ENCODE assay signal across 21 mouse cellular contexts in the genomic region with DNA sequence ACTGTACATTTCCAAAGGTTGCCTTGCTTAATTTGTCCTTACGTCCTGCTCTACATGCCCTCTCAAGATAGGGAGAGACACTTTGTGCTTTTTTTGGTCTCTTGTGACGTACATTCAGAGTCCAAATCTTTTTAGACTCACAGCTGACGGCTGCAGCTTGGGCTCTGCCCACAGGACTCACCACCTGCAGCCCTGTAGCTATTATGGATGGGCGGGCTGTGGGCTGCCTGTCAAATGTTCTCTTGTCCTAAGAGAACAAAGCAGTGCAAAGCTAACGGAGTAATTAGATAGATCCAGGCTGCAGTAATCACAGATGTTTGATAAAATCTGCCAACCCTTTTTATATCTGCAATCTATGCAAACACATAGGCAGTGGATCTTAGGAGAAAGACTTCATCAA.
DNase-seq lines count a peak whose midpoint lies in the region; ATAC-seq and TF ChIP-seq lines count a peak whose summit lies in the region.
"Had no signal": no experiment of that assay in that cellular context is flagged by ENCODE, and none has a peak within 500 bp of the region (broad histone marks: within the 10 kb centered on the region; RNA-seq: fewer than 3 reads in every experiment).

No protein-coding gene starts in this region.

- ATAC-seq in forebrain, postnatal 0 days: peak; percentile 80

- no peaks in the 10 kb centered on the region for H3K36me3 ChIP-seq in forebrain, postnatal 0 days (ENCODE audit: insufficient read depth)
- H3K36me3 ChIP-seq in heart, embryonic 10.5 days: no peaks in the 10 kb centered on the region
- H3K36me3 ChIP-seq in limb, embryonic 10.5 days: no peaks in the 10 kb centered on the region
- H3K36me3 ChIP-seq: heart, embryonic 13.5 days; hindbrain, embryonic 12.5 days; limb, embryonic 15.5 days; lung, embryonic 15.5 days had no signal

- H3K27ac ChIP-seq in forebrain, postnatal 0 days (ENCODE audit: low read depth, low read length): no peak overlapping the region; the same call in 1 of the 2 replicates
- no peak overlapping the region for H3K27ac ChIP-seq in heart, embryonic 10.5 days
- no peak overlapping the region for H3K27ac ChIP-seq in limb, embryonic 10.5 days
- H3K27ac ChIP-seq: heart, embryonic 13.5 days; hindbrain, embryonic 12.5 days; limb, embryonic 15.5 days; lung, embryonic 15.5 days had no signal

- H3K9ac ChIP-seq in forebrain, postnatal 0 days: no peak overlapping the region
- H3K9ac ChIP-seq: heart, embryonic 13.5 days; hindbrain, embryonic 12.5 days; limb, embryonic 15.5 days; lung, embryonic 15.5 days had no signal

- no peaks in the 10 kb centered on the region for H3K27me3 ChIP-seq in forebrain, postnatal 0 days (ENCODE audit: insufficient read depth, low read length)
- H3K27me3 ChIP-seq in heart, embryonic 10.5 days (ENCODE audit: insufficient read depth, poor library complexity, severe bottlenecking): no peaks in the 10 kb centered on the region
- no peaks in the 10 kb centered on the region for H3K27me3 ChIP-seq in limb, embryonic 10.5 days (ENCODE audit: low read depth, poor library complexity, severe bottlenecking)
- H3K27me3 ChIP-seq: heart, embryonic 13.5 days; hindbrain, embryonic 12.5 days; limb, embryonic 15.5 days; lung, embryonic 15.5 days; megakaryocyte, embryonic 14.5 days had no signal

- no peaks in the 10 kb centered on the region for H3K4me1 ChIP-seq in forebrain, postnatal 0 days (ENCODE audit: insufficient read depth)
- H3K4me1 ChIP-seq in heart, embryonic 10.5 days: no peaks in the 10 kb centered on the region
- no peaks in the 10 kb centered on the region for H3K4me1 ChIP-seq in lung, adult 2 months (ENCODE audit: control insufficient read depth, insufficient read depth, low read length)
- H3K4me1 ChIP-seq in limb, embryonic 10.5 days: no peaks in the 10 kb centered on the region
- H3K4me1 ChIP-seq: heart, embryonic 13.5 days; hindbrain, embryonic 12.5 days; limb, embryonic 15.5 days; lung, embryonic 15.5 days; megakaryocyte, embryonic 14.5 days had no signal

- no peak overlapping the region for H3K4me3 ChIP-seq in forebrain, postnatal 0 days (ENCODE audit: low read depth, low read length)
- no peak overlapping the region for H3K4me3 ChIP-seq in heart, embryonic 10.5 days
- no peak overlapping the region for H3K4me3 ChIP-seq in lung, adult 2 months (replicated peaks; ENCODE audit: extremely low read depth, low read depth, low read length)
- no peak overlapping the region for H3K4me3 ChIP-seq in limb, embryonic 10.5 days
- H3K4me3 ChIP-seq: erythroblast, embryonic 14.5 days; heart, embryonic 13.5 days; hindbrain, embryonic 12.5 days; limb, embryonic 15.5 days; lung, embryonic 15.5 days; megakaryocyte, embryonic 14.5 days had no signal

- peak; percentile 11 for DNase-seq in retina, postnatal 1 day
- no peak for DNase-seq in retina, embryonic 14.5 days (ENCODE audit: low spot score)
- DNase-seq in forebrain, postnatal 0 days: peak; percentile 45
- DNase-seq in layer of hippocampus, postnatal 36 days: peak; percentile 5 to 21
- peak; percentile 2 for DNase-seq in right cerebral cortex, postnatal 4 days
- DNase-seq in heart, embryonic 10.5 days (ENCODE audit: low spot score): no peak
- no peak for DNase-seq in lung, adult 2 months
- DNase-seq in limb, embryonic 10.5 days (ENCODE audit: low spot score): no peak
- DNase-seq: cerebellum, adult 8-10 months; embryo, embryonic 11 days; gastrocnemius, postnatal 36 days; kidney, adult 18-20 months; kidney, postnatal 4 days; spleen, adult 18-20 months; thymus, postnatal 4 days had no signal

- no peak overlapping the region for H3K4me2 ChIP-seq in forebrain, postnatal 0 days (ENCODE audit: low read depth)
- H3K4me2 ChIP-seq: heart, embryonic 13.5 days; hindbrain, embryonic 12.5 days; limb, embryonic 15.5 days; lung, embryonic 15.5 days had no signal

- TF ChIP-seq POLR2A in lung, adult 2 months (IDR thresholded peaks at IDR 0.05; ENCODE audit: borderline replicate concordance, extremely low read depth, low read depth, low read length): no peak

- no peak for TF ChIP-seq CTCF in forebrain, postnatal 0 days (IDR thresholded peaks at IDR 0.05; ENCODE audit: low read depth)
- no peak for TF ChIP-seq CTCF in lung, adult 2 months (IDR thresholded peaks at IDR 0.05; ENCODE audit: insufficient read depth, low read length)

- no peaks in the 10 kb centered on the region for H3K9me3 ChIP-seq in forebrain, postnatal 0 days (ENCODE audit: low read length)
- H3K9me3 ChIP-seq in heart, embryonic 10.5 days: no peaks in the 10 kb centered on the region
- no peaks in the 10 kb centered on the region for H3K9me3 ChIP-seq in limb, embryonic 10.5 days (replicated peaks)
- H3K9me3 ChIP-seq: heart, embryonic 13.5 days; hindbrain, embryonic 12.5 days; limb, embryonic 15.5 days; lung, embryonic 15.5 days had no signal

- WGBS in forebrain, postnatal 0 days: 24% methylated on average over 5 of the region's 5 CpGs
- WGBS in heart, embryonic 10.5 days: 63% methylated on average over 5 of the region's 5 CpGs
- 60% methylated on average over 5 of the region's 5 CpGs for WGBS in lung, adult 2 months
- 76% methylated on average over 5 of the region's 5 CpGs for WGBS in limb, embryonic 10.5 days

Comparison
In these comparisons a context has a peak if more than half of its experiments do, and no peak if none do; other contexts are left out.
1. DNase-seq: peak in retina, postnatal 1 day (single experiment), forebrain, postnatal 0 days (single experiment), layer of hippocampus, postnatal 36 days (2 of 2) and right cerebral cortex, postnatal 4 days (single experiment); none in retina, embryonic 14.5 days (single experiment), heart, embryonic 10.5 days (single experiment), lung, adult 2 months (single experiment) and limb, embryonic 10.5 days (single experiment).